Mouse (Mus musculus) stomach, postnatal 0 days (tissue): ENCODE results near the gene Cnksr1. TPM values are rescaled to one million over a fixed set of nuclear protein-coding genes. Genes with fewer than 3 reads are reported as not detected.
A peak's percentile ranks its signal among the peaks of the same experiment; 100 is the strongest.

Experiments used
- ATAC-seq: fragments of 200-750 bp; cut with Nextera tagmentation; 2 replicates; pipeline ENCODE4 v1.8.0; 2017; ENCODE audit not compliant: low FRiP score, low TSS enrichment
- DNase-seq: peaks from one replicate; pipeline ENCODE4 v3.0.0-alpha.2; 2016; ENCODE audit warnings: low spot score
- H3K27ac ChIP-seq: fragments of 300-500 bp; sonication (generic); replicated peaks from 2 replicates; pipeline ENCODE4 v1.5.1; 2014; ENCODE audit warnings: mild to moderate bottlenecking, control low read depth
- H3K27me3 ChIP-seq: fragments of 300-500 bp; sonication (generic); 2 replicates; pipeline ENCODE4 v1.6.1; 2014; ENCODE audit warnings: low read length; ENCODE audit not compliant: control insufficient read depth, insufficient read depth
- H3K36me3 ChIP-seq: fragments of 300-500 bp; sonication (generic); 2 replicates; pipeline ENCODE4 v1.6.1; 2014; ENCODE audit warnings: low read length, mixed read lengths; ENCODE audit not compliant: control insufficient read depth, insufficient read depth
- H3K4me1 ChIP-seq: fragments of 300-500 bp; sonication (generic); replicated peaks from 2 replicates; pipeline ENCODE4 v1.6.1; 2014; ENCODE audit warnings: antibody characterized with exemption; ENCODE audit not compliant: control insufficient read depth, insufficient read depth
- H3K4me2 ChIP-seq: fragments of 300-500 bp; sonication (generic); replicated peaks from 2 replicates; pipeline ENCODE4 v1.6.1; 2014; ENCODE audit warnings: low read depth, mild to moderate bottlenecking, control low read depth, moderate library complexity
- H3K4me3 ChIP-seq: fragments of 300-500 bp; sonication (generic); 2 replicates; pipeline ENCODE4 v1.5.1; 2014; ENCODE audit warnings: low read depth, low read length, control low read depth
- H3K9ac ChIP-seq: fragments of 300-500 bp; sonication (generic); 2 replicates; pipeline ENCODE4 v1.6.1; 2014; ENCODE audit warnings: mild to moderate bottlenecking, low read length, control low read depth, mixed read lengths
- H3K9me3 ChIP-seq: fragments of 300-500 bp; sonication (generic); 2 replicates; pipeline ENCODE4 v1.6.1; 2016; ENCODE audit warnings: low read length; ENCODE audit not compliant: control insufficient read depth
- CTCF ChIP-seq: IDR thresholded peaks from 2 replicates; pipeline ENCODE4 v1.5.1; 2016; ENCODE audit warnings: antibody characterized with exemption, low read depth, mild to moderate bottlenecking, moderate library complexity
- EP300 ChIP-seq: optimal IDR thresholded peaks from 2 replicates; pipeline ENCODE3; 2016; ENCODE audit warnings: antibody characterized with exemption
- WGBS: fragments of 180-500 bp; shearing (Covaris S2); extraction: QIAGEN DNeasy Blood & Tissue Kit; methylation state at CpG from one replicate; pipeline ENCODE4 v1.1.7; 2014; 5-methylcytosine and 5-hydroxymethylcytosine counted together
- polyA plus RNA-seq: library from polyadenylated mRNA; unstranded; fragments of >200 nt; fragmentation: Nextera tagmentation; extraction: Ambion mirVana; gene quantifications from 2 replicates; pipeline ENCODE4 v1.2.1, GENCODE M21; 2015

Cnksr1 gene
- polyA plus RNA-seq, 1 experiment from 2014 or later = 9.4 TPM

GRCm38 (mm10) chr4:134181112-134181511 lies 57.1 kb downstream of the Cnksr1 start:
- H3K27me3 ChIP-seq = no peaks in the 10 kb centered on the region
- 64% methylated on average over 1 of the region's 1 CpGs for WGBS
- TF ChIP-seq CTCF = no peak
- no peak for TF ChIP-seq EP300
- no peaks in the 10 kb centered on the region for H3K36me3 ChIP-seq
- H3K9me3 ChIP-seq = no peaks in the 10 kb centered on the region
- no peak overlapping the region for H3K27ac ChIP-seq
- peak; percentile 14; the same call in 1 of the 2 replicates for ATAC-seq
- no peak overlapping the region for H3K4me3 ChIP-seq
- no peak for DNase-seq
- H3K4me2 ChIP-seq = no peak overlapping the region
- no peaks in the 10 kb centered on the region for H3K4me1 ChIP-seq
- H3K9ac ChIP-seq = no peak overlapping the region

Other genes with a start within 250 kb of the Cnksr1 start
- gene Dhdds, start 237.5 kb downstream of the Cnksr1 start, polyA plus RNA-seq = 23.1 TPM in 2 replicates
- gene Lin28a, start 219.6 kb downstream of the Cnksr1 start, polyA plus RNA-seq = not detected in 2 replicates
- not detected in 2 replicates for gene Zfp683, start 184.6 kb downstream of the Cnksr1 start, polyA plus RNA-seq
- 15.6 and 21.6 TPM in 2 replicates for gene Crybg2, start 177.6 kb downstream of the Cnksr1 start, polyA plus RNA-seq
- 18.0 and 20.3 TPM in 2 replicates for gene Cd52, start 143.3 kb downstream of the Cnksr1 start, polyA plus RNA-seq
- gene Ubxn11, start 135.8 kb downstream of the Cnksr1 start, polyA plus RNA-seq = 1.3 TPM in 2 replicates
- 522 and 533 TPM in 2 replicates for gene Sh3bgrl3, start 109.6 kb downstream of the Cnksr1 start, polyA plus RNA-seq
- 87.6 and 102 TPM in 2 replicates for gene Cep85, start 51.3 kb downstream of the Cnksr1 start, polyA plus RNA-seq
- gene Gm7534, start 35.4 kb downstream of the Cnksr1 start, polyA plus RNA-seq = not detected in 2 replicates
- gene Catsper4, start 11.0 kb downstream of the Cnksr1 start, polyA plus RNA-seq = 0.11 and 0.19 TPM in 2 replicates
- 0.21 and 0.31 TPM in 2 replicates for gene E130218I03Rik, start 5.3 kb upstream of the Cnksr1 start, polyA plus RNA-seq
- gene Zfp593, start 7.2 kb upstream of the Cnksr1 start, polyA plus RNA-seq = 12.1 and 12.6 TPM in 2 replicates
- not detected in 2 replicates for gene Gm30191, start 8.5 kb upstream of the Cnksr1 start, polyA plus RNA-seq
- gene Grrp1, start 15.7 kb upstream of the Cnksr1 start, polyA plus RNA-seq = 3.7 and 4.2 TPM in 2 replicates
- gene Pdik1l, start 49.5 kb upstream of the Cnksr1 start, polyA plus RNA-seq = 8.3 and 8.4 TPM in 2 replicates
- 0.07 and 0.13 TPM in 2 replicates for gene Trim63, start 76.7 kb upstream of the Cnksr1 start, polyA plus RNA-seq
- 0.06 and 0.07 TPM in 2 replicates for gene Slc30a2, start 104.8 kb upstream of the Cnksr1 start, polyA plus RNA-seq
- 1.8 and 2.1 TPM in 2 replicates for gene Extl1, start 145.5 kb upstream of the Cnksr1 start, polyA plus RNA-seq
- 16.8 and 17.1 TPM in 2 replicates for gene Pafah2, start 157.9 kb upstream of the Cnksr1 start, polyA plus RNA-seq
- gene Stmn1, start 229.9 kb upstream of the Cnksr1 start, polyA plus RNA-seq = 358 and 380 TPM in 2 replicates